ENCODE assay signal across 8 mouse cellular contexts in genomic region chr17:29095201-29095733, GRCm38 (mm10). TPM values are rescaled to one million over a fixed set of nuclear protein-coding genes. Genes with fewer than 3 reads are reported as not detected.
DNase-seq lines count a peak whose midpoint lies in the region; ATAC-seq and TF ChIP-seq lines count a peak whose summit lies in the region.

No protein-coding gene starts in this region.

- DNase-seq in c-Kit-positive CD71-positive TER-119-positive erythroid progenitor cells, embryonic 14.5 days (ENCODE audit: low spot score): peak; percentile 90
- peak; percentile 98 for DNase-seq in heart, postnatal 0 days (ENCODE audit: low spot score)
- DNase-seq in kidney, postnatal 4 days: peak; percentile 95 to 96
- peak; percentile 92 for DNase-seq in neural tube, embryonic 11.5 days (ENCODE audit: low spot score)

- TF ChIP-seq EP300 in heart, postnatal 0 days (IDR thresholded peaks at IDR 0.05; ENCODE audit: low read depth): peak; percentile 79

- H3K9ac ChIP-seq in forebrain, embryonic 12.5 days: peak overlapping the region; percentile 49
- peak overlapping the region; percentile 83 for H3K9ac ChIP-seq in heart, postnatal 0 days (replicated peaks; ENCODE audit: low read depth, low read length)
- peak overlapping the region; percentile 39 for H3K9ac ChIP-seq in liver, embryonic 15.5 days
- H3K9ac ChIP-seq in neural tube, embryonic 11.5 days (ENCODE audit: low read length): peak overlapping the region; percentile 54
- H3K9ac ChIP-seq in stomach, embryonic 16.5 days (ENCODE audit: low read length): peak overlapping the region; percentile 80

- H3K4me2 ChIP-seq in forebrain, embryonic 12.5 days: peak overlapping the region; percentile 59
- peak overlapping the region; percentile 77 for H3K4me2 ChIP-seq in heart, postnatal 0 days (ENCODE audit: low read depth, low read length)
- peak overlapping the region; percentile 83 for H3K4me2 ChIP-seq in liver, embryonic 15.5 days
- peak overlapping the region; percentile 72 for H3K4me2 ChIP-seq in neural tube, embryonic 11.5 days (ENCODE audit: low read depth)
- peak overlapping the region; percentile 72 for H3K4me2 ChIP-seq in stomach, embryonic 16.5 days (ENCODE audit: low read depth, low read length)

- peaks cover 20% of the 10 kb centered on the region for H3K27me3 ChIP-seq in E14TG2a.4 (ENCODE audit: insufficient read depth, low read length)
- peaks cover 52% of the 10 kb centered on the region for H3K27me3 ChIP-seq in forebrain, embryonic 12.5 days
- peaks cover 10% of the 10 kb centered on the region for H3K27me3 ChIP-seq in heart, postnatal 0 days (ENCODE audit: control insufficient read depth, insufficient read depth, low read length)
- peaks cover 53% of the 10 kb centered on the region for H3K27me3 ChIP-seq in liver, embryonic 15.5 days
- peaks cover 16% of the 10 kb centered on the region for H3K27me3 ChIP-seq in neural tube, embryonic 11.5 days (ENCODE audit: control insufficient read depth, insufficient read depth, low read length)
- H3K27me3 ChIP-seq in stomach, embryonic 16.5 days (ENCODE audit: control insufficient read depth, insufficient read depth, low read length): no peaks in the 10 kb centered on the region

- no peak overlapping the region for H3K27ac ChIP-seq in forebrain, embryonic 12.5 days
- peak overlapping the region; percentile 92 for H3K27ac ChIP-seq in heart, postnatal 0 days (ENCODE audit: low read depth)
- H3K27ac ChIP-seq in liver, embryonic 15.5 days (replicated peaks): 0 out of 2 replicates have a peak overlapping the region, but pooled peaks have one; percentile 19
- no peak overlapping the region for H3K27ac ChIP-seq in neural tube, embryonic 11.5 days (ENCODE audit: low read depth, low read length)
- peak overlapping the region; percentile 83 for H3K27ac ChIP-seq in stomach, embryonic 16.5 days (ENCODE audit: low read length)

- peaks cover 42% of the 10 kb centered on the region for H3K36me3 ChIP-seq in E14TG2a.4 (ENCODE audit: insufficient read depth, low read length)
- H3K36me3 ChIP-seq in forebrain, embryonic 12.5 days (replicated peaks): no peaks in the 10 kb centered on the region
- peaks cover 19% of the 10 kb centered on the region for H3K36me3 ChIP-seq in heart, postnatal 0 days (replicated peaks; ENCODE audit: control insufficient read depth, insufficient read depth, low read length)
- H3K36me3 ChIP-seq in liver, embryonic 15.5 days (replicated peaks): no peaks in the 10 kb centered on the region
- no peaks in the 10 kb centered on the region for H3K36me3 ChIP-seq in neural tube, embryonic 11.5 days (ENCODE audit: control insufficient read depth, insufficient read depth, low read length)
- peaks cover 10% of the 10 kb centered on the region for H3K36me3 ChIP-seq in stomach, embryonic 16.5 days (ENCODE audit: control insufficient read depth, insufficient read depth, low read length)

- H3K9me3 ChIP-seq in E14TG2a.4 (ENCODE audit: low read length): peaks cover 14% of the 10 kb centered on the region
- no peaks in the 10 kb centered on the region for H3K9me3 ChIP-seq in forebrain, embryonic 12.5 days
- no peaks in the 10 kb centered on the region for H3K9me3 ChIP-seq in heart, postnatal 0 days (replicated peaks; ENCODE audit: control insufficient read depth, low read length)
- no peaks in the 10 kb centered on the region for H3K9me3 ChIP-seq in liver, embryonic 15.5 days (replicated peaks)
- H3K9me3 ChIP-seq in neural tube, embryonic 11.5 days (ENCODE audit: control insufficient read depth, low read length): no peaks in the 10 kb centered on the region
- H3K9me3 ChIP-seq in stomach, embryonic 16.5 days (replicated peaks; ENCODE audit: control insufficient read depth, low read length): no peaks in the 10 kb centered on the region

- WGBS in forebrain, embryonic 12.5 days: under 1% methylated on average over 42 of the region's 44 CpGs
- WGBS in heart, postnatal 0 days: under 1% methylated on average over 44 of the region's 44 CpGs
- under 1% methylated on average over 44 of the region's 44 CpGs for WGBS in liver, embryonic 15.5 days (ENCODE audit: insufficient replicate concordance)
- under 1% methylated on average over 43 of the region's 44 CpGs for WGBS in neural tube, embryonic 11.5 days
- WGBS in stomach, embryonic 16.5 days: under 1% methylated on average over 44 of the region's 44 CpGs

- ATAC-seq in forebrain, embryonic 12.5 days (ENCODE audit: low FRiP score): peak; percentile 72
- ATAC-seq in heart, postnatal 0 days (ENCODE audit: insufficient read depth, low read depth): peak; percentile 81
- peak; percentile 61 for ATAC-seq in liver, embryonic 15.5 days (ENCODE audit: insufficient read depth)
- peak; percentile 39 for ATAC-seq in neural tube, embryonic 11.5 days (ENCODE audit: insufficient read depth, low FRiP score, low TSS enrichment)
- ATAC-seq in stomach, embryonic 16.5 days (ENCODE audit: insufficient read depth, low FRiP score): peak; percentile 77

- peaks cover 71% of the 10 kb centered on the region for H3K4me1 ChIP-seq in E14TG2a.4 (replicated peaks; ENCODE audit: low read depth, low read length)
- H3K4me1 ChIP-seq in forebrain, embryonic 12.5 days: peaks cover 22% of the 10 kb centered on the region
- H3K4me1 ChIP-seq in heart, postnatal 0 days (ENCODE audit: control insufficient read depth, insufficient read depth): no peaks in the 10 kb centered on the region
- peaks cover 27% of the 10 kb centered on the region for H3K4me1 ChIP-seq in liver, embryonic 15.5 days (replicated peaks)
- peaks cover 14% of the 10 kb centered on the region for H3K4me1 ChIP-seq in neural tube, embryonic 11.5 days (ENCODE audit: control insufficient read depth, insufficient read depth, low read length)
- H3K4me1 ChIP-seq in stomach, embryonic 16.5 days (ENCODE audit: control insufficient read depth, insufficient read depth, low read length): peaks cover 17% of the 10 kb centered on the region; the same call in 1 of the 2 replicates

- peak; percentile 94 for TF ChIP-seq CTCF in E14TG2a.4 (conservative IDR thresholded peaks at IDR 0.05; ENCODE audit: low read length)
- TF ChIP-seq CTCF in heart, postnatal 0 days (IDR thresholded peaks at IDR 0.05; ENCODE audit: low read depth): peak; percentile 98

- peak overlapping the region; percentile 93 for H3K4me3 ChIP-seq in E14TG2a.4 (replicated peaks; ENCODE audit: low read length)
- peak overlapping the region; percentile 42 for H3K4me3 ChIP-seq in forebrain, embryonic 12.5 days (replicated peaks)
- peak overlapping the region; percentile 73 for H3K4me3 ChIP-seq in heart, postnatal 0 days (ENCODE audit: low read depth, low read length)
- H3K4me3 ChIP-seq in liver, embryonic 15.5 days (replicated peaks): peak overlapping the region; percentile 59
- H3K4me3 ChIP-seq in neural tube, embryonic 11.5 days (ENCODE audit: low read depth, low read length): peak overlapping the region; percentile 39
- H3K4me3 ChIP-seq in stomach, embryonic 16.5 days (replicated peaks; ENCODE audit: low read length): peak overlapping the region; percentile 63

RNA-seq across cellular contexts. Expression of gene Cdkn1a, which starts 4.5 kb away (rescaled TPM):
- polyA plus RNA-seq in forebrain, embryonic 12.5 days (2016; fragmentation: Nextera tagmentation; extraction: Ambion mirVana): 29.6 and 34.0 TPM in 2 replicates
- total RNA-seq in heart, postnatal 0 days (2014; rRNA removed; ENCODE audit: low replicate concordance): 16.7 and 42.8 TPM in 2 replicates
- polyA plus RNA-seq in heart, postnatal 0 days (2015; fragmentation: Nextera tagmentation; extraction: Ambion mirVana): 48.2 and 48.9 TPM in 2 replicates
- 15.4 and 15.5 TPM in 2 replicates for polyA plus RNA-seq in liver, embryonic 15.5 days (2015; fragmentation: Nextera tagmentation; extraction: Ambion mirVana)
- 35.0 and 45.3 TPM in 2 replicates for polyA plus RNA-seq in neural tube, embryonic 11.5 days (2014; fragmentation: Nextera tagmentation; extraction: Ambion mirVana)
- 144 and 167 TPM in 2 replicates for polyA plus RNA-seq in stomach, embryonic 16.5 days (2015; fragmentation: Nextera tagmentation; extraction: Ambion mirVana)

RNA-seq across cellular contexts. Expression of gene Rab44, which starts 18.7 kb away (rescaled TPM):
- polyA plus RNA-seq in forebrain, embryonic 12.5 days (2016; fragmentation: Nextera tagmentation; extraction: Ambion mirVana): 0.09 TPM in 1 of 2 replicates, not detected in the other
- 2.0 TPM in 1 of 2 replicates, not detected in the other for total RNA-seq in heart, postnatal 0 days (2014; rRNA removed; ENCODE audit: low replicate concordance)
- polyA plus RNA-seq in heart, postnatal 0 days (2015; fragmentation: Nextera tagmentation; extraction: Ambion mirVana): 0.18 and 0.23 TPM in 2 replicates
- 7.8 and 10.0 TPM in 2 replicates for polyA plus RNA-seq in liver, embryonic 15.5 days (2015; fragmentation: Nextera tagmentation; extraction: Ambion mirVana)
- polyA plus RNA-seq in neural tube, embryonic 11.5 days (2014; fragmentation: Nextera tagmentation; extraction: Ambion mirVana): 0.39 and 0.44 TPM in 2 replicates
- 4.0 and 4.1 TPM in 2 replicates for polyA plus RNA-seq in stomach, embryonic 16.5 days (2015; fragmentation: Nextera tagmentation; extraction: Ambion mirVana)

Comparison
In these comparisons a context has a peak if more than half of its experiments do, and no peak if none do; other contexts are left out.
1. H3K4me3 ChIP-seq: peak in every context shown above with its lines; median percentile 93 in E14TG2a.4; 73 in heart, postnatal 0 days; 63 in stomach, embryonic 16.5 days; 59 in liver, embryonic 15.5 days; 42 in forebrain, embryonic 12.5 days; 39 in neural tube, embryonic 11.5 days.
2. H3K27ac ChIP-seq: peak in heart, postnatal 0 days (single experiment), liver, embryonic 15.5 days (single experiment) and stomach, embryonic 16.5 days (single experiment); none in forebrain, embryonic 12.5 days (single experiment) and neural tube, embryonic 11.5 days (single experiment).
3. Peak in every context shown above with its lines, with median percentiles within 50 percentile points of each other: DNase-seq, ATAC-seq, H3K4me2 ChIP-seq and H3K9ac ChIP-seq.